Mouse (Mus musculus): ENCODE data around the gene Fam189a1.

DNA sequence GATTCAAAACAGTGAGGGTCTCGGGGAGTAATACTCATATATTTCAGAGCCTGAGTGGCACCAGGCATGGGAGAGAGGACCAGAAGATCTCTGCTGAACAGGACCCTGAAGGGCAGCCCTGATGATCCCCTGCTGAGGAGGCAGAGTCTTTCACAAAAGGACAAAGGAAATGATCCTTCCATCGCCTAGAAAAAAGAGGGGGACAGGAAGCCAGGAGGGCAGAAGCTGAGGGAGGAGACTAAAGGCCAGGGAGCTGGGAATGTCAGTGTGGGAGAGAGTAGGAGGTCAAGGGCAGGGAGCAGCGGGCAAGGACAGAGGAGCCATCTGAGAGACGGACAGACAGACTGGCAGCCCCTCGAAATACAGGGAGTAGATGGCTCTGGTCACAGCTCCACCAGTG lies 91.7 kb downstream of the Fam189a1 start:
- no peak for TF ChIP-seq CTCF (IDR thresholded peaks at IDR 0.05; ENCODE audit: low read depth)
- no peak for TF ChIP-seq EP300 (IDR thresholded peaks at IDR 0.05; ENCODE audit: low read depth)

Data from liver, embryonic 14.5 days (tissue).